ENCODE assay signal across 21 mouse cellular contexts in genomic region chr2:78277699-78278098, GRCm38 (mm10).
A peak's percentile ranks its signal among the peaks of the same experiment; 100 is the strongest.
DNase-seq lines count a peak whose midpoint lies in the region; ATAC-seq lines count a peak whose summit lies in the region.
"Had no signal": no experiment of that assay in that cellular context is flagged by ENCODE, and none has a peak within 500 bp of the region (broad histone marks: within the 10 kb centered on the region; RNA-seq: fewer than 3 reads in every experiment).

No protein-coding gene starts in this region.

- no peak overlapping the region for H3K9ac ChIP-seq in hindbrain, embryonic 14.5 days
- no peak overlapping the region for H3K9ac ChIP-seq in hindbrain, embryonic 12.5 days
- H3K9ac ChIP-seq: embryonic facial prominence, embryonic 15.5 days; heart, embryonic 12.5 days; liver, embryonic 13.5 days had no signal

- H3K27ac ChIP-seq in hindbrain, embryonic 14.5 days = no peak overlapping the region
- no peak overlapping the region for H3K27ac ChIP-seq in hindbrain, embryonic 12.5 days
- H3K27ac ChIP-seq: embryonic facial prominence, embryonic 15.5 days; liver, embryonic 13.5 days; stomach, postnatal 0 days had no signal

- no peaks in the 10 kb centered on the region for H3K27me3 ChIP-seq in hindbrain, embryonic 14.5 days (ENCODE audit: control insufficient read depth, insufficient read depth, low read length)
- no peaks in the 10 kb centered on the region for H3K27me3 ChIP-seq in hindbrain, embryonic 12.5 days
- no peaks in the 10 kb centered on the region for H3K27me3 ChIP-seq in megakaryocyte, embryonic 14.5 days (replicated peaks)
- H3K27me3 ChIP-seq: embryonic facial prominence, embryonic 15.5 days; heart, embryonic 12.5 days; liver, embryonic 13.5 days had no signal

- H3K4me1 ChIP-seq in hindbrain, embryonic 14.5 days (replicated peaks; ENCODE audit: control insufficient read depth, insufficient read depth, low read length) = peaks cover 3% of the 10 kb centered on the region; the same call in 1 of the 2 replicates
- H3K4me1 ChIP-seq in hindbrain, embryonic 12.5 days = no peaks in the 10 kb centered on the region
- H3K4me1 ChIP-seq in megakaryocyte, embryonic 14.5 days = no peaks in the 10 kb centered on the region
- H3K4me1 ChIP-seq: liver, embryonic 13.5 days had no signal

- no peak overlapping the region for H3K4me3 ChIP-seq in hindbrain, embryonic 14.5 days (replicated peaks; ENCODE audit: low read length)
- no peak overlapping the region for H3K4me3 ChIP-seq in hindbrain, embryonic 12.5 days
- H3K4me3 ChIP-seq in megakaryocyte, embryonic 14.5 days (replicated peaks) = peak overlapping the region; percentile 62
- H3K4me3 ChIP-seq: embryonic facial prominence, embryonic 15.5 days; heart, embryonic 12.5 days; liver, embryonic 13.5 days had no signal

- ATAC-seq in hindbrain, embryonic 14.5 days (ENCODE audit: low FRiP score) = peak; percentile 17; the same call in 1 of the 2 replicates
- ATAC-seq in hindbrain, embryonic 12.5 days (ENCODE audit: low FRiP score) = no peak
- no peak for ATAC-seq in megakaryocyte, adult 5-6 weeks (ENCODE audit: poor library complexity, severe bottlenecking)
- ATAC-seq: intestine, postnatal 0 days had no signal

- H3K9me3 ChIP-seq in hindbrain, embryonic 14.5 days (ENCODE audit: control insufficient read depth, low read length) = no peaks in the 10 kb centered on the region
- no peaks in the 10 kb centered on the region for H3K9me3 ChIP-seq in hindbrain, embryonic 12.5 days (replicated peaks)
- peaks cover 11% of the 10 kb centered on the region for H3K9me3 ChIP-seq in megakaryocyte, embryonic 14.5 days
- H3K9me3 ChIP-seq: embryonic facial prominence, embryonic 15.5 days; heart, embryonic 12.5 days; liver, embryonic 13.5 days had no signal

- DNase-seq in cerebellum, postnatal 14 days = peak; percentile 40 to 45
- no peak for DNase-seq in cerebellum, adult 18-20 months
- DNase-seq in hindbrain, embryonic 14.5 days (ENCODE audit: low spot score) = no peak
- peak; percentile 41 for DNase-seq in retina, postnatal 1 day
- DNase-seq: adrenal gland, postnatal 25 days; cerebellum, adult 11 months; gastrocnemius, postnatal 10 days; heart, postnatal 10 days; liver, embryonic 13.5 days; lung, adult 2 months; lung, postnatal 14 days; right cerebral cortex, postnatal 14 days; thymus, adult 2 months; thymus, postnatal 4 days had no signal

- H3K36me3 ChIP-seq in hindbrain, embryonic 14.5 days (replicated peaks; ENCODE audit: control insufficient read depth, insufficient read depth) = no peaks in the 10 kb centered on the region
- H3K36me3 ChIP-seq in hindbrain, embryonic 12.5 days = no peaks in the 10 kb centered on the region
- H3K36me3 ChIP-seq in megakaryocyte, embryonic 14.5 days (replicated peaks; ENCODE audit: low read length) = no peaks in the 10 kb centered on the region
- H3K36me3 ChIP-seq: embryonic facial prominence, embryonic 15.5 days; heart, embryonic 12.5 days; liver, embryonic 13.5 days had no signal

- H3K4me2 ChIP-seq in hindbrain, embryonic 14.5 days (replicated peaks) = no peak overlapping the region
- no peak overlapping the region for H3K4me2 ChIP-seq in hindbrain, embryonic 12.5 days (replicated peaks)
- H3K4me2 ChIP-seq: embryonic facial prominence, embryonic 15.5 days; heart, embryonic 12.5 days; liver, embryonic 13.5 days had no signal

- WGBS in hindbrain, embryonic 14.5 days = 68% methylated on average over 8 of the region's 8 CpGs
- WGBS in hindbrain, embryonic 12.5 days = 82% methylated on average over 8 of the region's 8 CpGs

Comparison
In these comparisons a context has a peak if more than half of its experiments do, and no peak if none do; other contexts are left out.
1. DNase-seq: peak in cerebellum, postnatal 14 days (2 of 2) and retina, postnatal 1 day (single experiment); none in cerebellum, adult 18-20 months (0 of 2) and hindbrain, embryonic 14.5 days (single experiment).